Mouse (Mus musculus): ENCODE measurements around the gene S1pr4. TPM values are rescaled to one million over a fixed set of nuclear protein-coding genes. Genes with fewer than 3 reads are reported as not detected.

The S1pr4 gene
- polyA plus RNA-seq, 1 experiment = not detected

- Histone ChIP-seq H3K4me2 (ENCODE audit: low read depth) (no peak overlapping the region), H3K79me2 (ENCODE audit: control insufficient read depth, insufficient read depth) (no peaks in the 10 kb centered on the region), H3ac (ENCODE audit: control insufficient read depth, insufficient read length) (no peak overlapping the region), H3K36me3 (ENCODE audit: control insufficient read depth, insufficient read depth) (no peaks in the 10 kb centered on the region), H3K4me3 (no peak overlapping the region), H3K27me3 (ENCODE audit: control insufficient read depth, insufficient read depth, insufficient read length) (no peaks in the 10 kb centered on the region)
- TF ChIP-seq SRF (IDR thresholded peaks at IDR 0.05; ENCODE audit: control insufficient read depth, insufficient read length, low read depth) (no peak), MYOD1 (IDR thresholded peaks at IDR 0.05; ENCODE audit: control insufficient read depth in 1 of 3, insufficient read length in 2 of 3, low read depth in 2 of 3) (no peak), MAX (IDR thresholded peaks at IDR 0.05; ENCODE audit: low read depth) (no peak), TCF3 (IDR thresholded peaks at IDR 0.05; ENCODE audit: insufficient read length, low read depth) (no peak), USF1 (IDR thresholded peaks at IDR 0.05; ENCODE audit: low read depth) (no peak), POLR2AphosphoS2 (IDR thresholded peaks at IDR 0.05; ENCODE audit: insufficient read length, low read depth) (no peak), TCF12 (IDR thresholded peaks at IDR 0.05; ENCODE audit: insufficient read depth, poor library complexity, severe bottlenecking) (no peak), E2F4 (IDR thresholded peaks at IDR 0.05; ENCODE audit: insufficient read depth) (no peak), CEBPB (IDR thresholded peaks at IDR 0.05; ENCODE audit: insufficient read depth, poor library complexity, severe bottlenecking) (no peak), POLR2A (IDR thresholded peaks at IDR 0.05; ENCODE audit: insufficient read length, low read depth) (no peak), REST (IDR thresholded peaks at IDR 0.05; ENCODE audit: insufficient read depth, insufficient read length) (no peak), MYOG (IDR thresholded peaks at IDR 0.05; ENCODE audit: control insufficient read depth in 1 of 3, insufficient read depth in 1 of 3, insufficient read length in 2 of 3, low read depth in 2 of 3) (no peak)
Observed at GRCm38 (mm10) chr10:81454106-81454505, 45.8 kb downstream of the S1pr4 start.

- H3K4me3 ChIP-seq = no peak overlapping the region
- no peak overlapping the region for H3ac ChIP-seq (ENCODE audit: control insufficient read depth, insufficient read length)
- no peaks in the 10 kb centered on the region for H3K79me2 ChIP-seq (ENCODE audit: control insufficient read depth, insufficient read depth)
- H3K36me3 ChIP-seq (ENCODE audit: control insufficient read depth, insufficient read depth) = no peaks in the 10 kb centered on the region
- TF ChIP-seq POLR2A (IDR thresholded peaks at IDR 0.05; ENCODE audit: insufficient read length, low read depth) = no peak
- TF ChIP-seq POLR2AphosphoS2 (IDR thresholded peaks at IDR 0.05; ENCODE audit: insufficient read length, low read depth) = no peak
- H3K4me2 ChIP-seq (ENCODE audit: low read depth) = peak overlapping the region; percentile 69
- H3K27me3 ChIP-seq (ENCODE audit: control insufficient read depth, insufficient read depth, insufficient read length) = no peaks in the 10 kb centered on the region
Observed at GRCm38 (mm10) chr10:81452947-81453288, 47.0 kb downstream of the S1pr4 start.

GRCm38 (mm10) chr10:81452237-81452946 lies 47.5 kb downstream of the S1pr4 start:
- Histone ChIP-seq H3K4me3 (no peak overlapping the region), H3K4me2 (ENCODE audit: low read depth) (peak overlapping the region; percentile 69), H3ac (ENCODE audit: control insufficient read depth, insufficient read length) (no peak overlapping the region), H3K27me3 (ENCODE audit: control insufficient read depth, insufficient read depth, insufficient read length) (no peaks in the 10 kb centered on the region), H3K36me3 (ENCODE audit: control insufficient read depth, insufficient read depth) (no peaks in the 10 kb centered on the region), H3K79me2 (ENCODE audit: control insufficient read depth, insufficient read depth) (no peaks in the 10 kb centered on the region)
- TF ChIP-seq MYOG (IDR thresholded peaks at IDR 0.05; ENCODE audit: control insufficient read depth in 1 of 3, insufficient read depth in 1 of 3, insufficient read length in 2 of 3, low read depth in 2 of 3) = peak in 1 of 3 experiments; percentile 19
- TF ChIP-seq SRF (IDR thresholded peaks at IDR 0.05; ENCODE audit: control insufficient read depth, insufficient read length, low read depth) = no peak
- TF ChIP-seq MYOD1 (IDR thresholded peaks at IDR 0.05; ENCODE audit: control insufficient read depth in 1 of 3, insufficient read length in 2 of 3, low read depth in 2 of 3) = peak in 2 of 3 experiments; percentile 49 to 79

- Histone ChIP-seq H3K36me3 (ENCODE audit: control insufficient read depth, insufficient read depth) (no peaks in the 10 kb centered on the region), H3K4me3 (no peak overlapping the region), H3K27me3 (ENCODE audit: control insufficient read depth, insufficient read depth, insufficient read length) (no peaks in the 10 kb centered on the region), H3ac (ENCODE audit: control insufficient read depth, insufficient read length) (no peak overlapping the region), H3K4me2 (ENCODE audit: low read depth) (no peak overlapping the region), H3K79me2 (ENCODE audit: control insufficient read depth, insufficient read depth) (no peaks in the 10 kb centered on the region)
- TF ChIP-seq MYOG (IDR thresholded peaks at IDR 0.05; ENCODE audit: control insufficient read depth in 1 of 3, insufficient read depth in 1 of 3, insufficient read length in 2 of 3, low read depth in 2 of 3) = no peak
- TF ChIP-seq REST (IDR thresholded peaks at IDR 0.05; ENCODE audit: insufficient read depth, insufficient read length) = no peak
- no peak for TF ChIP-seq SRF (IDR thresholded peaks at IDR 0.05; ENCODE audit: control insufficient read depth, insufficient read length, low read depth)
- TF ChIP-seq TCF3 (IDR thresholded peaks at IDR 0.05; ENCODE audit: insufficient read length, low read depth) = no peak
- TF ChIP-seq POLR2AphosphoS2 (IDR thresholded peaks at IDR 0.05; ENCODE audit: insufficient read length, low read depth) = no peak
- TF ChIP-seq E2F4 (IDR thresholded peaks at IDR 0.05; ENCODE audit: insufficient read depth) = no peak
- TF ChIP-seq TCF12 (IDR thresholded peaks at IDR 0.05; ENCODE audit: insufficient read depth, poor library complexity, severe bottlenecking) = no peak
- no peak for TF ChIP-seq CEBPB (IDR thresholded peaks at IDR 0.05; ENCODE audit: insufficient read depth, poor library complexity, severe bottlenecking)
- no peak for TF ChIP-seq USF1 (IDR thresholded peaks at IDR 0.05; ENCODE audit: low read depth)
- TF ChIP-seq MYOD1 (IDR thresholded peaks at IDR 0.05; ENCODE audit: control insufficient read depth in 1 of 3, insufficient read length in 2 of 3, low read depth in 2 of 3) = no peak
- no peak for TF ChIP-seq MAX (IDR thresholded peaks at IDR 0.05; ENCODE audit: low read depth)
- no peak for TF ChIP-seq POLR2A (IDR thresholded peaks at IDR 0.05; ENCODE audit: insufficient read length, low read depth)
Observed at GRCm38 (mm10) chr10:81451365-81451745, 48.6 kb downstream of the S1pr4 start.

- Histone ChIP-seq H3K79me2 (ENCODE audit: control insufficient read depth, insufficient read depth) (no peaks in the 10 kb centered on the region), H3K27me3 (ENCODE audit: control insufficient read depth, insufficient read depth, insufficient read length) (no peaks in the 10 kb centered on the region)
- TF ChIP-seq CEBPB (IDR thresholded peaks at IDR 0.05; ENCODE audit: insufficient read depth, poor library complexity, severe bottlenecking) = no peak
- no peak for TF ChIP-seq POLR2AphosphoS2 (IDR thresholded peaks at IDR 0.05; ENCODE audit: insufficient read length, low read depth)
- no peak for TF ChIP-seq USF1 (IDR thresholded peaks at IDR 0.05; ENCODE audit: low read depth)
- no peak for TF ChIP-seq E2F4 (IDR thresholded peaks at IDR 0.05; ENCODE audit: insufficient read depth)
- no peak for TF ChIP-seq TCF3 (IDR thresholded peaks at IDR 0.05; ENCODE audit: insufficient read length, low read depth)
- no peak for TF ChIP-seq MAX (IDR thresholded peaks at IDR 0.05; ENCODE audit: low read depth)
- TF ChIP-seq REST (IDR thresholded peaks at IDR 0.05; ENCODE audit: insufficient read depth, insufficient read length) = no peak
- no peak for TF ChIP-seq POLR2A (IDR thresholded peaks at IDR 0.05; ENCODE audit: insufficient read length, low read depth)
Observed at GRCm38 (mm10) chr10:81450641-81451364, 49.1 kb downstream of the S1pr4 start.

More at GRCm38 (mm10) chr10:81450641-81451364, 49.1 kb downstream of the S1pr4 start:
- H3K4me3 ChIP-seq = no peak overlapping the region
- no peak overlapping the region for H3ac ChIP-seq (ENCODE audit: control insufficient read depth, insufficient read length)
- H3K36me3 ChIP-seq (ENCODE audit: control insufficient read depth, insufficient read depth) = no peaks in the 10 kb centered on the region
- no peak overlapping the region for H3K4me2 ChIP-seq (ENCODE audit: low read depth)

All from myocyte (in vitro differentiated cells).